Mouse (Mus musculus) cerebellum, postnatal 25 days (tissue): ENCODE data around the gene Gbp5.

ENCODE experiments used
- DNase-seq, 2 experiments: peaks; one replicate each; pipeline ENCODE4 v3.0.0; 2021; ENCODE audit warnings: mixed read lengths in 2 of 2

The Gbp5 gene

DNA sequence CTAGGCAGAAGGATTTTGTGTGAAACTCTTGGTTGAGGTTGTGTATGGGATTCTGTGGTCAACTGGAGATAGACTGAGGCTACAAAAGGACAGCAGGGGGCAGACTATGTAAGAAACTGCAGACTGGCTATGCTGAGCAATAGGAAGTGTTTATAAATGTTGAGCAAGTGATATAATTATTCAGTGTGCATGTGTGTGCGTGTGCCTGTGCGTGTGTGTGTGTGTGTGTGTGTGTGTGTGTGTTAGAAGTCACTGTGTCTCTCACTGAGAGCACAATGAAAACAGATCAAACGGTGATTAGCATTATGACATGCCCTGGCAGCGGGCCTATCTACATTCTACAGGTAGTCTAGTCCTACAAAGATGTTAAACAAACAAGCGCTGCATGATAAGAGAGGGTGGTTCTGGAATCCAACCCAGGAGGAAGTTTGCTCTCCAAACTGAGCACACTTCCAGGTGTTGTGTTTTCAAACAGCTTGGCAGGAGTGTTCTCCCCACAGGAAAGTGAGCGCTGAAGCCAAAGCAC lies at the start of gene Gbp5:
Gene Gbp5 (plus strand): TSS at position 443 of the 526 bp plus-strand sequence.
- peak in 1 of 2 experiments; percentile 20 for DNase-seq

DNA sequence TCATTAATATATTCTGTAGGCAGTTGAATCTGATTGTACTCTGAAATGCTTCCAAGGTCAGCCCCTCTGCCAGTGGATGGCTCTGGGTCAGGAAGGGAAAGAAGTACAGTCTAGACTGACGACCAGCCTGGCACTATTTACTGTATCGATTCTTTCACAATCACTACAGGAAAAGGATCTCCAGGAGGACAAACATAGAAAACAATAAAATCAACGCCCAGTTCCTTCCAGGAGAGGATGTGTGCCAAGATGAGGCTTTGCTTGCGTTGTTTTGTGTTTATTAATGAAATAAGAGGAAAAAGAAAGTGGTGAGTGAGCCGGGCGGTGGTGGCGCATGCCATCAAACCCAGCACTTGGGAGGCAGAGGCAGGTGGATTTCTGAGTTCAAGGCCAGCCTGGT lies 39.6 kb upstream of the Gbp5 start:
- DNase-seq = no peak

DNA sequence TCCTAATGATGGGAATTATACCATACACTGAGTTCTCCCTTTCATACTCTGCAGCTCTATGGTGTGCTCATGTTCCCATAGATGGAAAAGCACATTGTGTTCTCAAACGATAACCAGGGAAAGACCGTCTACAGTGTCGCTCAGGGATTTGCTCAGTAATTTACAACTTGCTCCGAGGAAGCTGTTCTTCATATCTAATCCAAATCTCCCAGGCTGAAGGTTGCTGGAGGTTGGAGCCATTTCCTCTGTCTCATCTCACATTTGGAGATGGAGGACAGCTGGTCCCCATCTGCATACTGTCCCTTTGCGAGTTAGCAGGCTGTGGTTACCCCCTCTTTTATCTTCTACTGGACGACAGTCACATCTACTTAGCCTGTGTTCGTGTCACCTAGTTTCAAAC lies 34.5 kb upstream of the Gbp5 start:
- DNase-seq = no peak

DNA sequence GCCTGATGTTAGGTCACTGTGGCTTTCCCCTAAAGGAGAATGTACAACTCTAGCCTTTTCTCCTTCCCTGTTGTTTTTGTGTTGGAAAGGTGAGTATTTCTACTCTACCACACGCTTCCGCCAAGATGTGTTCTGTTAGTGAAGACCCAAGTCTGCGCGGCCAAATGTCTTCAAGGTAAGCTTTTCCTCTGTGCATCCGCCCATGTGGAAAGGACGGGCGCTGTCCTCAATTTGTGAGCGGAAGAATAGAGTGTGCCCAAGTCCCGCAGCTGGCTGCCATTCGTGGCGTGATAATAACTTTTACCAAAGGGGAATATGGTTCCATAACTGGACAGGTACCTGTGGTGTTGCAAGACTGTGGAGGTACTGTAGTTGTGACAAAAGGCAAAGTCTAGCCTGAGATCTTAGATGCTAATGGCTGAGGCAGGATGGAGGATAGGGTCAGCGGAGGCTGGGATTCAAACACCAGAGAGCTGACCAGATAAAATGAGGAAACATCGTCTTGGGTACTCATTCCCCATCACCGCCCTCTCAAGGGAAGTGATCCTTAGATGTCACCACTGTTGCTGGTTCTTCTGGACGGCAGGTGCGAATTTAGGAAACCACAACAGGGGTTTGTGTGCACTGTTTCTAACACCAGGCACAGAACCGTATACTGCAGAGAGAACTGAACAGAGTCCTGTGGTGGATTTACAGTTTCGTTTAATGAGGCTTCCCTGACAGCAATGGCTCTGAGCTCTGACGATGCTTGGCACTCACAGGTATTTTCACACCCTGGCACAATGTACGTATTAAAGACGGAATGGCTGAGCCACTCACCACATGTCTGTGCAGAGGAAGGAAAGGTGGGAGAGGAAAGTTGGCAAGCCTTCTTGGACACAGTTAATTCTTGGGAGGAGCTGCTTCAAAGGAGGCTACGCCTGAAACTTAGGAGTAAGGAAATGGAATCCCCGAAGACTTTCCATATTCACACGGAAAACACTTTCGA lies 30.7 kb upstream of the Gbp5 start:
- no peak for DNase-seq

DNA sequence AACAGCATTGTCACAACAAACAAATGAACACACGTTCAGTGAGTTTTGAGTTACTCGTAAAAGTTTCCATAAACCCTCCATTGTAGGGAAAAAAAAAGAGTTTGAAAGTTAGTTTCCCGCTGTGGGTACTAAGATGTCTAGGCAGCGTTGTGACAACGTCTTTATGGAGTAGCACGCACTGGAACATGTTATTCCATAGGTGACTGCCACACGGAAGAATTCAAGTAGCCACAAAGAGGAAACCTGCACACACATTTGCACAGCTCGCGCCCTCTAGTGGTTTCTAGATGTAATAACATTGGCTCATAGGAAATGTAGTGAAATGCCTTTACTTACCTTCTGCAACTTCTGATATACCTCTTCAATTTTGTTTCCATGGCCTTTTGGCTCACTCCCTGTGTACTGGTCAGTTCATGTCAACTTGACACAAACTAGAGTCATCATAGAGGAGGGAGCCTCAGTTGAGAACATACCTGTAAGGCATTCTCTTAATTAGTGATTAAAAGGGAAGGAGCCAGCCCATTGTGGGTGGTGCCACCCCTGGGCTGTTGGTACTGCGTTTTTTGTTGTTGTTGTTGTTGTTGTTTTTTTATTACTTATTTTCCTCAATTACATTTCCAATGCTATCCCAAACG lies 19.3 kb upstream of the Gbp5 start:
- peak in 1 of 2 experiments; percentile 19 for DNase-seq

DNA sequence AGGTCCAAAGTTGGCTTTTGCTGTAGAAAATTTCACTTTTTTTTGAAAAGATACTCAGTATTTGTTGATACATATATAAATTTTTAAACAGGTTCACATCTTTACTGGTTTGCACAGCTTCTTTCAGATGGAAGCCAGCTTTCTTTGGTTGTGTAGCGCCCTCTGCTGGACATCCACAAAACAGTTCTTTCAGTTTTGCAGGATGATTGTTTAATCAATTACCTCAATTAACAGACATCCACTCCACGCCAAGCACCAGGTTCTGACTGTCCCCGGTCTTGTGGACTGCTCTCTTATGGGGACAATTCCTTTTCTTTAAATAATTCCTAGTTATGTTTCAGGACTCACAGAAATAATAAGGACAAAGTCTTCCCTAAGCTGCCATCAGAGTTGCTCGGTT lies 17.9 kb upstream of the Gbp5 start:
- DNase-seq = peak; percentile 47 to 73

DNA sequence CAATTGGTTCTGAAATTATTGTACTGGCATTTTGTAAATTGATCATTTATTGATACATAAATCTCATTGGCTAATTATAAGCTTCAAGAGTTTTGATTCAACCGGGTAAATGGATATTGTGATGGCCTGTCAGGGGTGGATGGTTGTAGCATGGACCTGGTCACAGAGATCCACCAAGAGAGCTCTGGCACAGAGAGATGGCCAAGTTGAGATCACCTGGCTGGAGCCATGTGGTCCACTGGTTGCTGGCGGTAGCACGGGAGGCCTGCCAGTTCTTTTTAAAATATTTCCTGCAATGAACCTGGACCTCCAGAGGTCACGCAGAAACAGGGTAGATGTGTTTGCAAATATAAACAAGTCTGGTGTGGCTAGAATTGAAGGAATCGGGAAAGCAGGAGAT lies 15.9 kb upstream of the Gbp5 start:
- DNase-seq = no peak

GRCm38 (mm10) chr3:142478360-142478759 lies 15.4 kb upstream of the Gbp5 start:
- DNase-seq = no peak

GRCm38 (mm10) chr3:142490465-142490864 lies 3.3 kb upstream of the Gbp5 start:
- peak; percentile 71 to 87 for DNase-seq

DNA sequence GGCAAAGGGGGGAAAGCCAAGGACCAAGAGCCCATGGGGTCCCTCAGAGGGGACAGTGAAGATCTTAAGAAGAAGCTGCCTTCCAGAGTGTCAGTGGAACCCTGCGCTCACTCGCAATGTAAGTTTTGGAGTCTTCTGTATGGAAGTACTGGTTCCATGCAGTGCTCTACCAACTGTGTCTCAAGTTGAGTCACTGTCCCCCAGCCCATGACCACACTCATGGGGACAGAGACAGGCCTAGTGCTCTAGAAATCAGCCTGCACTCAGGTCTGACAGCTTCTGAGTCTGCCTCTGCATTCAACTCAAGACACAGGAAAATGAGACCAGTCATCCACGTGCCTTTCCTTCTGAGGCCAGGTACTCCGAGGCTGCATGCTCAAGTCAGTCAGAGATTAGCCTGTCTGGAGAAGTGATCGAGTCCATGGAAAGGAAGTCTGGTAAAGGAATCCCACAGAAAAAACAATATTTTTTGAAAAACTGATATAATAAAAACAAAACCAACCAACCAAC lies 1.4 kb downstream of the Gbp5 start:
- no peak for DNase-seq

DNA sequence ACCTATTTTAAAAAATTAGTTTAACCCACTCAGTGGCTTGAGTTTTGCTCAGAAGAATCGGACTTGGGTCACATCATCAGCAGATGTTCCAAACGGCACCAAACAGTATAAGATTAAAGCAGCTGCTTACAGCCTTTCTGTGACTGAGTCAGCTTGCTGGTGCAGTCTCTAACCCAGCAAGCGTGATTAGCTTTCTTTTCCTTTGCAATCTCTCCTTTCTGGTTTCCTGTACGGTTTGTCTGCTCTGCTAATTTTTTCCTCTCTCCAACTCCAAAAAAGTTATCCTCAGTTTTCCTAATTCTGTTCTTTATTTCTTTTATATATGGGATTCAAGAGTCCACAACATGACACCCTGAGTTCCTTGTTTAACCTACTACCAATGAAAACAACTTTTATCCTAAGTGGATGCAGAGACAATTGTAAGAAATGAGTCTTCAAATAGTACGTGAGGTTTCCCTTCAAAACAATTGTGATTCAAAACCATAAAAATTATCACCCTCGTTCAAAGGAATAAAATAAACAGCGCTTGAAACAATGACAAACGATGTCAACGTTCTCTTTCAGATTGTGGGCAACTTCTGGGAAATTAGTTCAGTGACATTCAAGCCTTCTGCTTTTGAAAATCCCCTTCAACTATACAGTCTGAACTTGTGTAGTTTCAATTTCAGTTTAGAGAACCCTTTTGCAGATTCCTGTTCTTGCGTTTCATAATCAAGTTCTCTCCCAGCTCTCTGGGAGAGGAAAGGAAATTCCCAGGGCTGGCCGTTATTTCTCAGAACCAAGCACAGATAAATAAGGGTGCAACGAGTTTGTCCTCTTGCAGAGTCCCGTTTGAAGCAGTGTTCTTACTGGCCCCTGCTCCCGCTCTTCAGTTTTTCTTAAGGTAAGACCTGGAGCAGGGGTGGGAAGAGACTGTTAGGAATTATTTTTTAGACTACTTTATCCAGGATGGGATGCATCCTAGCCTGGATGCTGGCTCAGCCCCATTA lies 2.6 kb downstream of the Gbp5 start:
- DNase-seq = no peak

- no peak for DNase-seq
Measured at GRCm38 (mm10) chr3:142497123-142497841, 3.5 kb downstream of the Gbp5 start.

DNA sequence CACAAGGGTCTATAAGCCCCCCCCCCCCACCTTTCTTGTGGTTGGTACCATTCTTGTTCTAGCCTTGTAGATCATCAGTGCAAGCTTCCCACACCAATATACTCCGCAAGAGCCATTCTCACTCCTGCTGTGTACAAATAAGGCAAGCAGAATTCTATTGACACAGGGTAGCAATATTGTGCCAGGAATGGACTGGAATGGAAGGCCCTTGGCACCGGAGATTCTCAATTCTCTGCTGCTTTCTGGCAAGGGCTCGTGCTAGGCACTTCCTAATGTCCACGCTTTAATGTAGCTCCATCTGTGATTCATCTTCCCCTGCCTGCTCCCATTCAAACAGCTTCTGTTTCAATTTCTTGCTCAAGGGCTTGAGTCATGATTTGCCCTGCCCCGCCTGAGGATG lies 5.2 kb downstream of the Gbp5 start:
- DNase-seq = peak; percentile 65 to 76

DNA sequence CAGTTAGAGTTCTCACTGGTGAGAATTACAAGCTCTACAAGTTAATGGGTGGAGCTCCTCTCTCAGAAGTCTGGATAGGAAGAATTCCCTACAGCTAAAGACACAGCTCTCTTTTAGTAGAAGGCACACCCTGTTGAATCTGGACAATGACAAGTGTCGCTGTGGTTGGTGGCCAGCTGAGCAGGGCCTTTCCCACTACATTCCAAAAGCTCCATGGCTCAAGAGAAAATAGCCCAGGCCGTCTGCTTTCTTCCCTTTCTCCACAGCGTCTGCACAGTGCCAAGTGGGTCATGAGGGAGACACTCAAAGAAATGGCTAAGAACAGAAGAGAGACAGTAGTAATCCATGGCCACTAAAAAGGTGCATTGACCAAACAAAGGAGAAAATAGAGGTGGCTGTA lies 34.3 kb downstream of the Gbp5 start:
- DNase-seq = no peak

GRCm38 (mm10) chr3:142529597-142529996 lies 35.8 kb downstream of the Gbp5 start:
- no peak for DNase-seq

GRCm38 (mm10) chr3:142530087-142530953 lies 36.5 kb downstream of the Gbp5 start, which contains the start of gene Gbp7:
Gene Gbp7 (plus strand): TSS chr3:142530342.
- DNase-seq = peak; percentile 19 to 32

DNA sequence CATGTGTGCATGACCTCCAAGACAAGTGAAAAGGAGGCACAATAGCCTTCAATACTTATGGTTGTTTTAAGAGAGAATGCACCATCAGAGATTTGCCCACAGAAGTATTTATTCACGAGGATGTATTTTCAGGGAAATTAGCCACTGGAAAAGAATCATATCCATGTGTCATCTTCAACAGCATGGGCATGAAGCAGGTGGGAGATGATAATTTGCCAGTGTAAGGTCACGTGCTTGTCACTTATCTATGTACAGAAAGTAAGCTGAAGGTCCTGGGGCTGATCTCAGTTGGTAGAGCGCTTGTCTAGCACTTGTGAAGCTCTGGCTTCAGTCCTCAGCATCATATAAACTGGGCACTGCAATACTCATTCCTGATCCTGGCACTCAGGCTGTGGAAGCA lies 37.8 kb downstream of the Gbp5 start:
- no peak for DNase-seq

DNA sequence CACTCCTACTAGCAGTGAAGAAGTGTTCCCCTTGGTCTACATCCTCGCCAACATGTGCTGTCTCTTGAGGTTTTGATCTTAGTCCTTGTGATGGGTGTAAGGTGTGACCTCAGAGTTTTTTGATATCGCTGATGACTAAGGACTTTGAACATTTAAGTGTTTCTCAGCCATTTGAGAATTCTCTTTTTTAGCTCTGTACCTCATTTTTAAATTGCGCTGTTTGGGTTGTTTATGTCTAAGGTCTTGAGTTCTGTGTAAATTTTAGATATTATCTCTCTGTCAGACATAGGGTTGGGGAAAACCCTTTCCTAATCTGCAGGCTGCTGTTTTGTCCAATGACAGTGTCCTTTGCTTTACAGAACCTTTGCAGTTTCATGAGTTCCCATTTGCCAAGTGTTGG lies 39.4 kb downstream of the Gbp5 start:
- DNase-seq = no peak

DNA sequence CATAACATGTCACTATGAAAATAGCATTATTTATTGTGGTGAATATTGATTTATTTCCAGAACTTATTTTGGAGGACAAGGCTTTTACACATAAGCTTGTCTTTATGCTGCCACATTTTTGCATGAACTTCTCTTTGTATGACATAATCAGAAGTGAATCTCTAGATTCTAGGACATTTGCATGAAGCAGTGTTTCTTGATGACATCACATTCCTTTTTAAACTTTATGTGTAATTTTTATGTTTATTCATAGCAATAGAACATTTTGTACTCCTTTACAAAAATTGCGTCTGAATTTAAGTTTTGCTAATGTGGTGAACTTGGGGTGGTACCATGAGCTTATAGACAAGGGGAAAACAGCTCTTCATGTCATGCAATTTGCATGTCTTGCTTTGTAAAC lies 41.9 kb downstream of the Gbp5 start:
- DNase-seq = no peak

DNA sequence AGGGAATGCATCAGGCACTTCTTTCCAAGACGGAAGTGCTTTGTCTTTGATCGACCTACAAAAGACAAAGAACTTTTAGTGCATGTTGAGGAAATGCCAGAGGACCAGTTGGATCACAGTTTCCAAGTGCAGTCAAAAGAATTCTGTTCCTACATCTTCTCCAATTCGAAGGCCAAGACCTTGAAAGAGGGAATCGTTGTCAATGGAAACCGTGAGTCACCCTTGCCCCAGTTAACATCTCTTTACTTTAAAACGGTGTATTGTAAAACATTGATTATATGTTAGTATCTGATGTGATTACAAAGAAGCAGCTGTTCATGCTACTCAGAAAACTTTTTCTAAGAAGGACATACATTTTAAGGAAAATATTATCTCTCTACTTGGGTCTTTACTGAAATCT lies 47.6 kb downstream of the Gbp5 start:
- DNase-seq = no peak

- peak; percentile 28 to 32 for DNase-seq
Measured at GRCm38 (mm10) chr3:142542776-142543175, 49.0 kb downstream of the Gbp5 start.
